Mouse (Mus musculus) erythroblast, embryonic 14.5 days (primary cell): ENCODE measurements at regions not wholly inside any gene's neighbourhood (a gene's known extent, or its start where the extent isn't known, plus 50 kb on each side); places are given as distances from the start of the nearest gene placed in this dataset.

Experiments
- H3K27me3 ChIP-seq: 2 replicates; pipeline ENCODE4 v1.6.1; 2012; ENCODE audit warnings: inconsistent platforms; ENCODE audit not compliant: control insufficient read depth
- H3K36me3 ChIP-seq: 2 replicates; pipeline ENCODE4 v1.6.1; 2012; ENCODE audit warnings: mild to moderate bottlenecking, inconsistent platforms; ENCODE audit not compliant: control insufficient read depth
- H3K4me1 ChIP-seq: 2 replicates; pipeline ENCODE4 v1.6.1; 2012; ENCODE audit warnings: inconsistent platforms; ENCODE audit not compliant: control insufficient read depth
- H3K4me3 ChIP-seq: replicated peaks from 2 replicates; pipeline ENCODE3; 2012; ENCODE audit warnings: moderate library complexity, mild to moderate bottlenecking, inconsistent platforms
- H3K9me3 ChIP-seq: 2 replicates; pipeline ENCODE4 v1.6.1; 2012; ENCODE audit warnings: low read length, inconsistent platforms, mixed read lengths; ENCODE audit not compliant: control insufficient read depth
- GATA1 ChIP-seq: IDR thresholded peaks from 2 replicates; pipeline ENCODE4 v1.6.1; 2012; ENCODE audit warnings: low read length, inconsistent platforms, mixed read lengths
- TAL1 ChIP-seq: IDR thresholded peaks from 3 replicates; pipeline ENCODE4 v1.6.1; 2012; ENCODE audit warnings: low read length, inconsistent platforms, mixed read lengths

GRCm38 (mm10) chr1:76120840-76121239 is 574.8 kb downstream of the Slc4a3 start:
- Histone ChIP-seq H3K4me3 (no peak overlapping the region), H3K9me3 (peaks cover 5% of the 10 kb centered on the region), H3K36me3 (no peaks in the 10 kb centered on the region), H3K27me3 (no peaks in the 10 kb centered on the region), H3K4me1 (no peaks in the 10 kb centered on the region)
- no peak for TF ChIP-seq TAL1
- no peak for TF ChIP-seq GATA1

- Histone ChIP-seq H3K36me3 (no peaks in the 10 kb centered on the region), H3K9me3 (peaks cover 5% of the 10 kb centered on the region), H3K4me3 (no peak overlapping the region), H3K4me1 (no peaks in the 10 kb centered on the region), H3K27me3 (no peaks in the 10 kb centered on the region)
- no peak for TF ChIP-seq GATA1
- no peak for TF ChIP-seq TAL1
Observed at GRCm38 (mm10) chr1:76130353-76130752, 584.3 kb downstream of the Slc4a3 start.

GRCm38 (mm10) chr1:76136810-76137209 is 590.7 kb downstream of the Slc4a3 start:
- H3K4me3 ChIP-seq, result no peak overlapping the region
- H3K27me3 ChIP-seq, result no peaks in the 10 kb centered on the region
- no peaks in the 10 kb centered on the region for H3K4me1 ChIP-seq
- peaks cover 5% of the 10 kb centered on the region for H3K9me3 ChIP-seq
- TF ChIP-seq GATA1, result no peak
- no peak for TF ChIP-seq TAL1
- H3K36me3 ChIP-seq, result no peaks in the 10 kb centered on the region

GRCm38 (mm10) chr1:76137701-76138100 is 591.6 kb downstream of the Slc4a3 start:
- Histone ChIP-seq H3K27me3 (no peaks in the 10 kb centered on the region), H3K36me3 (no peaks in the 10 kb centered on the region), H3K4me1 (no peaks in the 10 kb centered on the region), H3K9me3 (peaks cover 9% of the 10 kb centered on the region), H3K4me3 (no peak overlapping the region)
- TF ChIP-seq GATA1, result no peak
- TF ChIP-seq TAL1, result no peak

GRCm38 (mm10) chr1:76143516-76143915 is 597.5 kb downstream of the Slc4a3 start:
- no peak overlapping the region for H3K4me3 ChIP-seq
- H3K27me3 ChIP-seq, result no peaks in the 10 kb centered on the region
- TF ChIP-seq TAL1, result no peak
- TF ChIP-seq GATA1, result no peak
- no peaks in the 10 kb centered on the region for H3K36me3 ChIP-seq
- H3K9me3 ChIP-seq, result peaks cover 13% of the 10 kb centered on the region
- H3K4me1 ChIP-seq, result no peaks in the 10 kb centered on the region

GRCm38 (mm10) chr1:76148963-76149362 is 602.9 kb downstream of the Slc4a3 start:
- TF ChIP-seq GATA1 (no peak), TAL1 (no peak)
- no peaks in the 10 kb centered on the region for H3K4me1 ChIP-seq
- no peaks in the 10 kb centered on the region for H3K36me3 ChIP-seq
- H3K9me3 ChIP-seq, result peaks cover 9% of the 10 kb centered on the region; the same call in 1 of the 2 replicates
- no peaks in the 10 kb centered on the region for H3K27me3 ChIP-seq
- no peak overlapping the region for H3K4me3 ChIP-seq

- TF ChIP-seq GATA1, result no peak
- TF ChIP-seq TAL1, result no peak
- no peaks in the 10 kb centered on the region for H3K4me1 ChIP-seq
- no peaks in the 10 kb centered on the region for H3K36me3 ChIP-seq
- no peaks in the 10 kb centered on the region for H3K27me3 ChIP-seq
- no peak overlapping the region for H3K4me3 ChIP-seq
- H3K9me3 ChIP-seq, result 0 out of 2 replicates have a peak, but pooled peaks cover 3% of the 10 kb centered on the region
Observed at GRCm38 (mm10) chr1:76156291-76156690, 610.2 kb downstream of the Slc4a3 start.

GRCm38 (mm10) chr1:76167486-76167885 is 621.4 kb downstream of the Slc4a3 start:
- Histone ChIP-seq H3K36me3 (no peaks in the 10 kb centered on the region), H3K9me3 (no peaks in the 10 kb centered on the region), H3K27me3 (no peaks in the 10 kb centered on the region), H3K4me1 (no peaks in the 10 kb centered on the region), H3K4me3 (no peak overlapping the region)
- no peak for TF ChIP-seq TAL1
- TF ChIP-seq GATA1, result no peak

GRCm38 (mm10) chr1:76181181-76181580 is 635.1 kb downstream of the Slc4a3 start:
- H3K4me1 ChIP-seq, result no peaks in the 10 kb centered on the region
- no peak overlapping the region for H3K4me3 ChIP-seq
- no peaks in the 10 kb centered on the region for H3K36me3 ChIP-seq
- H3K9me3 ChIP-seq, result peaks cover 2% of the 10 kb centered on the region; the same call in 1 of the 2 replicates
- TF ChIP-seq TAL1 (no peak), GATA1 (no peak)
- H3K27me3 ChIP-seq, result no peaks in the 10 kb centered on the region

- Histone ChIP-seq H3K36me3 (no peaks in the 10 kb centered on the region), H3K9me3 (peaks cover 3% of the 10 kb centered on the region; the same call in 1 of the 2 replicates), H3K4me3 (no peak overlapping the region), H3K27me3 (no peaks in the 10 kb centered on the region), H3K4me1 (no peaks in the 10 kb centered on the region)
- TF ChIP-seq GATA1 (no peak), TAL1 (no peak)
Observed at GRCm38 (mm10) chr1:76194844-76195243, 648.8 kb downstream of the Slc4a3 start.
